Mouse (Mus musculus): Measurements from ENCODE around the gene Slc24a4.

DNA sequence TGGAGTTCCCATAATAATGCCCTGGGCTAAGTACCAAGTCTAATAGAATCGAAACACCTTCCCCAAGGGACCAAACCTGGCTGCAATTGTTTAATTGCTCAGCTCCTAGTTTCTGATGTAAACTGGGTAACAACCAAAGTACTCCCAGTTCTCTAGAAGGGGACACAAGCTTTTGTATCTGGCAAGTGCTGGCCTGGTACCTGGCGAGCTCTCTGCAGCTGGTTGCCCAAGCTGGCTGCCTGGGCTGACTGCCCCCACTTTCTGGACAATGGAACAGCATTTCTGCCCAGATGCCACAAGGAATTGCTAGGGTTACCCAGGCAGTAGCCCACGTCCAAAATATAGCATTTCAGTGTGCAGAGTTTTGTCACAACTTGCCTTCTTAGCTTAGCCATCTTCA is 12.0 kb upstream of the Slc24a4 start:
- TF ChIP-seq CTCF (IDR thresholded peaks at IDR 0.05; ENCODE audit: low read depth, low read length) = no peak
- TF ChIP-seq POLR2A (IDR thresholded peaks at IDR 0.05; ENCODE audit: extremely low read depth, insufficient read depth, low read length) = no peak
